Mouse (Mus musculus): ENCODE results near the gene Zfp266. TPM values are rescaled to one million over a fixed set of nuclear protein-coding genes. Genes with fewer than 3 reads are reported as not detected.

Gene Zfp266
- total and polyA plus RNA-seq, 3 experiments: 30.7 to 88.0 (median 31.5) TPM

DNA sequence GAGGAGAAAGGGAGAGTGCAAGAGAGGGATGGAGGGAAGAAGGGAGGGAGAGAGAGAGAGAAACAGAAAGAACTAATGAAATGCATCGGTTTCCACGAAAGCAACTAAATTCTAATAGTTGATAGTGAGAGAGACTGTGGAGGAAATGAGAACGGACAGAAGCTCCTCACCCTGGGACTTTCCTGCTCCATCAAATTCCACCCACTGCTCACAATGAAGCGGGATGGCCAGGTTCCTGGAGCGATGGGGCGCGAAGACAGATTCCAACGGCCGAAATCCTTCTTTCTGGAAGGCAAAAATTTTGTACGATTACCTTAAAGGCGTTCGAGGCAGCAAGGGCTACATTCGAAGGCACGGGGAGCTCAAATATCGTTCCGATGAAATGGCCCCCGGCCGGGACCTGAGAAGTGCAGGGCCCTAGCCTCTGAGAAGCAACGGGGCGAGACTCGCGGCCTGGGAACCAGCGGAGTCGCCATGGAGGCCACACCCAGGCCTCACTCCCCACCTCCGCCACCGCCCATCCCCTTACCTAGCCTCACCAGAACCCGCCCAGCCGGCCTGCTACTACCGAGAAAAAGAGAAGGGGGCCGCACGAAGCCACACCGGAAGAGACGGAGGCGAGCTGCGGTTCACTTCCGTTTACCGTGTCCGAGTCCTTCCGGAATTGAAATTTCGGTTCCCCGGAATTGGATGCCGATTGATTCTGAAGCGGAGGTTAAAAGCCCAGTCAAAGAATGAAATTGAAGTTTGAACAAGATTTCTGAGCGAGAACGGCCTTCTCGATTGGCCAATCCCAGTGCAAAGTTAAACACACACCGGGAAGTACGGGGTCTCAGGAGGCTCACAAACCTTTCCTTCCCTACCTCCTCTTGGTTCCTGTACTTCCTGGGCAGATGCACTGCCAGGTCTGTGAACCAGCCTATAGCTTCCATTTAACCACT lies 61.6 kb downstream of the Zfp266 start, which contains the start of gene Zfp26:
TSS of gene Zfp26 (minus strand) at position 786 of the 941 bp plus-strand sequence.
- no peaks in the 10 kb centered on the region for H3K9me3 ChIP-seq (replicated peaks; ENCODE audit: insufficient read depth, low read length)
- peak within 1 kb of the TSS; percentile 84 for H3K9ac ChIP-seq (ENCODE audit: control insufficient read depth, low read depth, low read length, poor library complexity, severe bottlenecking)
- DNase-seq (ENCODE audit: low read depth, low spot score): peak; percentile 99
- H3K4me1 ChIP-seq (ENCODE audit: control insufficient read depth in 1 of 2, insufficient read depth in 2 of 2, low read length in 2 of 2): peaks cover 3 to 17% of the 10 kb centered on the region in 2 experiments; a peak in 3 of 4 replicates
- H3K27ac ChIP-seq (ENCODE audit: control insufficient read depth, low read depth, low read length): peak within 1 kb of the TSS; percentile 88
- H3K79me2 ChIP-seq (ENCODE audit: control insufficient read depth, insufficient read depth, low read length, poor library complexity): peaks cover 34% of the 10 kb centered on the region
- H3K36me3 ChIP-seq (ENCODE audit: control insufficient read depth in 1 of 2, insufficient read depth in 2 of 2, low read length in 2 of 2): peaks cover 25 to 37% of the 10 kb centered on the region in 2 experiments
- H3K27me3 ChIP-seq (ENCODE audit: control insufficient read depth in 1 of 2, insufficient read depth in 2 of 2, low read length in 2 of 2): no peaks in the 10 kb centered on the region
- peak within 1 kb of the TSS; percentile 81 to 82 for H3K4me3 ChIP-seq (ENCODE audit: control insufficient read depth in 1 of 2, insufficient read depth in 1 of 2, low read depth in 2 of 2, low read length in 2 of 2)
- no peak for TF ChIP-seq USF1 (IDR thresholded peaks at IDR 0.05; ENCODE audit: low read depth, low read length)
- no peak for TF ChIP-seq USF2 (IDR thresholded peaks at IDR 0.05; ENCODE audit: borderline replicate concordance in 1 of 2, insufficient read depth in 1 of 2, low read depth in 1 of 2, low read length in 2 of 2)
- peak; percentile 98 for TF ChIP-seq CHD1 (IDR thresholded peaks at IDR 0.05; ENCODE audit: low read depth, low read length)
- TF ChIP-seq KAT2A (conservative IDR thresholded peaks at IDR 0.05; ENCODE audit: low read depth, low read length): peak; percentile 91
- peak; percentile 95 for TF ChIP-seq TBP (IDR thresholded peaks at IDR 0.05; ENCODE audit: low read depth, low read length)
- peak; percentile 95 for TF ChIP-seq HCFC1 (IDR thresholded peaks at IDR 0.05; ENCODE audit: low read depth, low read length)
- 0 out of 2 replicates have a peak, but pooled peaks have one; percentile 0 for TF ChIP-seq ZC3H11A (IDR thresholded peaks at IDR 0.05; ENCODE audit: low read depth, low read length)
- TF ChIP-seq GATA1 (IDR thresholded peaks at IDR 0.05; ENCODE audit: low read depth, low read length): peak; percentile 43; the same call in 1 of the 2 replicates
- peak; percentile 90 to 99 for TF ChIP-seq POLR2A (IDR thresholded peaks at IDR 0.05; ENCODE audit: control insufficient read depth in 1 of 2, insufficient read depth in 1 of 2, low read depth in 1 of 2, low read length in 2 of 2, poor library complexity in 1 of 2)
- no peak for TF ChIP-seq RAD21 (IDR thresholded peaks at IDR 0.05; ENCODE audit: low read depth, low read length)
- peak; percentile 57; the same call in 1 of the 2 replicates for TF ChIP-seq ETS1 (IDR thresholded peaks at IDR 0.05; ENCODE audit: low read depth, low read length)
- TF ChIP-seq SMC3 (IDR thresholded peaks at IDR 0.05; ENCODE audit: low read depth, low read length): 0 out of 2 replicates have a peak, but pooled peaks have one; percentile 1
- peak; percentile 95 for TF ChIP-seq NELFE (IDR thresholded peaks at IDR 0.05; ENCODE audit: low read depth, low read length)
- no peak for TF ChIP-seq GABPA (IDR thresholded peaks at IDR 0.05; ENCODE audit: low read depth, low read length)
- TF ChIP-seq CTCF (IDR thresholded peaks at IDR 0.05 in 2 of 3, conservative IDR thresholded peaks at IDR 0.05 in 1 of 3; ENCODE audit: control insufficient read depth in 1 of 3, insufficient read depth in 1 of 3, low read depth in 2 of 3, low read length in 3 of 3, poor library complexity in 1 of 3, severe bottlenecking in 1 of 3): peak in 1 of 3 experiments; percentile 1; a peak in 1 of 6 replicates
- TF ChIP-seq RCOR1 (IDR thresholded peaks at IDR 0.05; ENCODE audit: low read depth, low read length): peak; percentile 70
- TF ChIP-seq POLR2AphosphoS2 (IDR thresholded peaks at IDR 0.05; ENCODE audit: low read length): peak; percentile 83
- TF ChIP-seq MEF2A (IDR thresholded peaks at IDR 0.05; ENCODE audit: extremely low read depth, insufficient replicate concordance, low read depth, low read length, poor library complexity, severe bottlenecking): 0 out of 2 replicates have a peak, but pooled peaks have one; percentile 12
- TF ChIP-seq ZMIZ1 (IDR thresholded peaks at IDR 0.05; ENCODE audit: low read depth, low read length): peak; percentile 50; the same call in 1 of the 2 replicates
- peak; percentile 97 for TF ChIP-seq UBTF (IDR thresholded peaks at IDR 0.05; ENCODE audit: borderline replicate concordance, insufficient read depth, low read depth, low read length)
- TF ChIP-seq POLR2AphosphoS5 (IDR thresholded peaks at IDR 0.05; ENCODE audit: borderline replicate concordance, low read depth, low read length): no peak
- TF ChIP-seq JUND (IDR thresholded peaks at IDR 0.05; ENCODE audit: low read depth, low read length): 0 out of 2 replicates have a peak, but pooled peaks have one; percentile 25
- TF ChIP-seq TAL1 (IDR thresholded peaks at IDR 0.05; ENCODE audit: low read length): no peak
- TF ChIP-seq MYB (IDR thresholded peaks at IDR 0.05; ENCODE audit: low read depth, low read length): no peak
- peak; percentile 87 for TF ChIP-seq MAZ (IDR thresholded peaks at IDR 0.05; ENCODE audit: low read depth, low read length)
- peak; percentile 83 for TF ChIP-seq MYC (IDR thresholded peaks at IDR 0.05; ENCODE audit: low read depth, low read length)
- no peak for TF ChIP-seq ZKSCAN1 (IDR thresholded peaks at IDR 0.05; ENCODE audit: low read depth, low read length)
- peak; percentile 96 for TF ChIP-seq ELF1 (IDR thresholded peaks at IDR 0.05; ENCODE audit: low read depth, low read length)
- TF ChIP-seq EP300 (IDR thresholded peaks at IDR 0.05; ENCODE audit: low read depth in 1 of 2, low read length in 2 of 2): peak in 1 of 2 experiments; percentile 20; a peak in 1 of 4 replicates
- no peak for TF ChIP-seq ZNF384 (IDR thresholded peaks at IDR 0.05; ENCODE audit: low read depth, low read length)
- TF ChIP-seq E2F4 (IDR thresholded peaks at IDR 0.05; ENCODE audit: borderline replicate concordance, low read depth, low read length): peak; percentile 46; the same call in 1 of the 2 replicates
- TF ChIP-seq SIN3A (IDR thresholded peaks at IDR 0.05; ENCODE audit: low read length): peak; percentile 95
- peak; percentile 63 for TF ChIP-seq TCF12 (IDR thresholded peaks at IDR 0.05; ENCODE audit: low read depth, low read length)
- TF ChIP-seq MXI1 (IDR thresholded peaks at IDR 0.05; ENCODE audit: low read depth, low read length): peak; percentile 85
